Mouse (Mus musculus): ENCODE data around the gene Cdk8. TPM values are rescaled to one million over a fixed set of nuclear protein-coding genes. Genes with fewer than 3 reads are reported as not detected.
"Not testable (repeated sequence)": the region's sequence is repeated elsewhere in the genome, so short reads cannot be mapped to it uniquely, and the experiment has no call there.

Cdk8 gene
- 19.2 and 20.7 TPM in 2 replicates for polyA plus RNA-seq (2015; fragmentation: Nextera tagmentation; extraction: Ambion mirVana)

- Histone ChIP-seq H3K4me3 (peak within 1 kb of the TSS; percentile 68), H3K36me3 (no peaks in the 10 kb centered on the region), H3K4me1 (replicated peaks) (peaks cover 32% of the 10 kb centered on the region), H3K27me3 (no peaks in the 10 kb centered on the region), H3K27ac (replicated peaks) (peak within 1 kb of the TSS; percentile 98), H3K9ac (peak within 1 kb of the TSS; percentile 68), H3K4me2 (peak within 1 kb of the TSS; percentile 73), H3K9me3 (no peaks in the 10 kb centered on the region)
- WGBS, result under 1% methylated on average over 92 of the region's 102 CpGs
- ATAC-seq (ENCODE audit: low FRiP score, low read depth), result peak; percentile 94
Measured at GRCm38 (mm10) chr5:146230864-146231654, at the start of gene Cdk8. Cdk8 (plus strand) TSS chr5:146231230.

- not testable (repeated sequence) for H3K27ac ChIP-seq (replicated peaks); H3K36me3 ChIP-seq; H3K4me1 ChIP-seq (replicated peaks); H3K9me3 ChIP-seq; H3K4me2 ChIP-seq; H3K4me3 ChIP-seq; ATAC-seq (ENCODE audit: low FRiP score, low read depth); H3K27me3 ChIP-seq; H3K9ac ChIP-seq
- WGBS, result 87% methylated on average over 4 of the region's 4 CpGs
Measured at GRCm38 (mm10) chr5:146185204-146185603, 45.8 kb upstream of the Cdk8 start, which contains the start of gene 1700001J03Rik. 1700001J03Rik (minus strand) TSS chr5:146185304.

GRCm38 (mm10) chr5:146187441-146187840, 43.6 kb upstream of the Cdk8 start:
- 37% methylated on average over 5 of the region's 5 CpGs for WGBS
- not testable (repeated sequence) for H3K4me2 ChIP-seq; H3K27ac ChIP-seq (replicated peaks); H3K27me3 ChIP-seq; H3K9me3 ChIP-seq; H3K9ac ChIP-seq; H3K36me3 ChIP-seq; ATAC-seq (ENCODE audit: low FRiP score, low read depth); H3K4me1 ChIP-seq (replicated peaks); H3K4me3 ChIP-seq

GRCm38 (mm10) chr5:146188144-146188543, 42.9 kb upstream of the Cdk8 start:
- Histone ChIP-seq H3K4me3 (no peak overlapping the region), H3K9ac (no peak overlapping the region), H3K4me1 (replicated peaks) (no peaks in the 10 kb centered on the region), H3K9me3 (no peaks in the 10 kb centered on the region), H3K36me3 (no peaks in the 10 kb centered on the region), H3K27me3 (no peaks in the 10 kb centered on the region), H3K27ac (replicated peaks) (no peak overlapping the region), H3K4me2 (no peak overlapping the region)
- WGBS, result 91% methylated on average over 1 of the region's 1 CpGs
- no peak for ATAC-seq (ENCODE audit: low FRiP score, low read depth)

- no peak overlapping the region for H3K4me3 ChIP-seq
- no peaks in the 10 kb centered on the region for H3K27me3 ChIP-seq
- no peak overlapping the region for H3K4me2 ChIP-seq
- H3K36me3 ChIP-seq, result no peaks in the 10 kb centered on the region
- H3K9ac ChIP-seq, result no peak overlapping the region
- WGBS, result 77% methylated on average over 7 of the region's 7 CpGs
- H3K4me1 ChIP-seq (replicated peaks), result no peaks in the 10 kb centered on the region
- no peak for ATAC-seq (ENCODE audit: low FRiP score, low read depth)
- H3K9me3 ChIP-seq, result no peaks in the 10 kb centered on the region
- H3K27ac ChIP-seq (replicated peaks), result no peak overlapping the region
Measured at GRCm38 (mm10) chr5:146188712-146189111, 42.3 kb upstream of the Cdk8 start.

- H3K27ac ChIP-seq (replicated peaks), result no peak overlapping the region
- no peak overlapping the region for H3K4me2 ChIP-seq
- ATAC-seq (ENCODE audit: low FRiP score, low read depth), result no peak
- WGBS, result 72% methylated on average over 4 of the region's 4 CpGs
- H3K36me3 ChIP-seq, result no peaks in the 10 kb centered on the region
- no peaks in the 10 kb centered on the region for H3K9me3 ChIP-seq
- H3K4me1 ChIP-seq (replicated peaks), result no peaks in the 10 kb centered on the region
- no peak overlapping the region for H3K4me3 ChIP-seq
- no peaks in the 10 kb centered on the region for H3K27me3 ChIP-seq
- no peak overlapping the region for H3K9ac ChIP-seq
Measured at GRCm38 (mm10) chr5:146190093-146190492, 40.9 kb upstream of the Cdk8 start.

- Histone ChIP-seq H3K36me3 (no peaks in the 10 kb centered on the region), H3K27ac (replicated peaks) (no peak overlapping the region), H3K9me3 (no peaks in the 10 kb centered on the region), H3K4me3 (no peak overlapping the region), H3K4me2 (no peak overlapping the region), H3K9ac (no peak overlapping the region), H3K27me3 (no peaks in the 10 kb centered on the region), H3K4me1 (replicated peaks) (no peaks in the 10 kb centered on the region)
- WGBS, result 64% methylated on average over 3 of the region's 3 CpGs
- ATAC-seq (ENCODE audit: low FRiP score, low read depth), result no peak
Measured at GRCm38 (mm10) chr5:146190501-146191269, 40.3 kb upstream of the Cdk8 start.

GRCm38 (mm10) chr5:146193360-146193759, 37.7 kb upstream of the Cdk8 start:
- H3K27ac ChIP-seq (replicated peaks), result no peak overlapping the region
- WGBS, result 86% methylated on average over 8 of the region's 8 CpGs
- ATAC-seq (ENCODE audit: low FRiP score, low read depth), result no peak

GRCm38 (mm10) chr5:146199073-146199472, 32.0 kb upstream of the Cdk8 start:
- no peak overlapping the region for H3K9ac ChIP-seq
- H3K27me3 ChIP-seq, result no peaks in the 10 kb centered on the region
- no peak overlapping the region for H3K4me2 ChIP-seq
- no peak overlapping the region for H3K4me3 ChIP-seq
- no peaks in the 10 kb centered on the region for H3K4me1 ChIP-seq (replicated peaks)
- peaks cover 32% of the 10 kb centered on the region for H3K36me3 ChIP-seq
- no peak overlapping the region for H3K27ac ChIP-seq (replicated peaks)
- no peaks in the 10 kb centered on the region for H3K9me3 ChIP-seq
- no peak for ATAC-seq (ENCODE audit: low FRiP score, low read depth)

More at GRCm38 (mm10) chr5:146193360-146193759, 37.7 kb upstream of the Cdk8 start:
- Histone ChIP-seq H3K27me3 (no peaks in the 10 kb centered on the region), H3K4me2 (no peak overlapping the region), H3K36me3 (peaks cover 3% of the 10 kb centered on the region; the same call in 1 of the 2 replicates), H3K9ac (no peak overlapping the region), H3K9me3 (no peaks in the 10 kb centered on the region), H3K4me1 (replicated peaks) (no peaks in the 10 kb centered on the region), H3K4me3 (no peak overlapping the region)

- Histone ChIP-seq H3K9me3 (no peaks in the 10 kb centered on the region), H3K4me1 (replicated peaks) (no peaks in the 10 kb centered on the region), H3K4me3 (no peak overlapping the region), H3K27me3 (no peaks in the 10 kb centered on the region), H3K36me3 (peaks cover 36% of the 10 kb centered on the region), H3K4me2 (no peak overlapping the region), H3K27ac (replicated peaks) (no peak overlapping the region), H3K9ac (no peak overlapping the region)
- WGBS, result 80% methylated on average over 2 of the region's 2 CpGs
- no peak for ATAC-seq (ENCODE audit: low FRiP score, low read depth)
Measured at GRCm38 (mm10) chr5:146199540-146199939, 31.5 kb upstream of the Cdk8 start.

GRCm38 (mm10) chr5:146200580-146200979, 30.4 kb upstream of the Cdk8 start:
- no peaks in the 10 kb centered on the region for H3K9me3 ChIP-seq
- ATAC-seq (ENCODE audit: low FRiP score, low read depth), result no peak
- H3K4me3 ChIP-seq, result no peak overlapping the region
- H3K4me1 ChIP-seq (replicated peaks), result no peaks in the 10 kb centered on the region
- H3K9ac ChIP-seq, result no peak overlapping the region
- no peak overlapping the region for H3K4me2 ChIP-seq
- no peak overlapping the region for H3K27ac ChIP-seq (replicated peaks)
- peaks cover 47% of the 10 kb centered on the region for H3K36me3 ChIP-seq
- WGBS, result 98% methylated on average over 6 of the region's 6 CpGs
- no peaks in the 10 kb centered on the region for H3K27me3 ChIP-seq

GRCm38 (mm10) chr5:146203921-146204320, 27.1 kb upstream of the Cdk8 start:
- Histone ChIP-seq H3K27ac (replicated peaks) (no peak overlapping the region), H3K36me3 (peaks cover 77% of the 10 kb centered on the region), H3K9me3 (no peaks in the 10 kb centered on the region), H3K4me1 (replicated peaks) (no peaks in the 10 kb centered on the region), H3K4me3 (no peak overlapping the region), H3K27me3 (no peaks in the 10 kb centered on the region), H3K9ac (no peak overlapping the region), H3K4me2 (no peak overlapping the region)
- no peak for ATAC-seq (ENCODE audit: low FRiP score, low read depth)
- 89% methylated on average over 2 of the region's 2 CpGs for WGBS

All from hindbrain, embryonic 15.5 days (tissue).